Mouse (Mus musculus) gastrocnemius, postnatal 10 days (tissue): ENCODE data around the gene Ctf1. TPM values are rescaled to one million over a fixed set of nuclear protein-coding genes. Genes with fewer than 3 reads are reported as not detected.

Experiments used
- DNase-seq: peaks from one replicate; pipeline ENCODE4 v3.0.0; 2021; ENCODE audit warnings: mixed read lengths
- total RNA-seq, 2 experiments: library from RNA; stranded (reverse); gene quantifications; 2 replicates each; pipeline ENCODE4 v1.2.3; 2021

Gene Ctf1
- total RNA-seq, 2 experiments from 2014 or later = 9.1 to 12.7 TPM

DNA sequence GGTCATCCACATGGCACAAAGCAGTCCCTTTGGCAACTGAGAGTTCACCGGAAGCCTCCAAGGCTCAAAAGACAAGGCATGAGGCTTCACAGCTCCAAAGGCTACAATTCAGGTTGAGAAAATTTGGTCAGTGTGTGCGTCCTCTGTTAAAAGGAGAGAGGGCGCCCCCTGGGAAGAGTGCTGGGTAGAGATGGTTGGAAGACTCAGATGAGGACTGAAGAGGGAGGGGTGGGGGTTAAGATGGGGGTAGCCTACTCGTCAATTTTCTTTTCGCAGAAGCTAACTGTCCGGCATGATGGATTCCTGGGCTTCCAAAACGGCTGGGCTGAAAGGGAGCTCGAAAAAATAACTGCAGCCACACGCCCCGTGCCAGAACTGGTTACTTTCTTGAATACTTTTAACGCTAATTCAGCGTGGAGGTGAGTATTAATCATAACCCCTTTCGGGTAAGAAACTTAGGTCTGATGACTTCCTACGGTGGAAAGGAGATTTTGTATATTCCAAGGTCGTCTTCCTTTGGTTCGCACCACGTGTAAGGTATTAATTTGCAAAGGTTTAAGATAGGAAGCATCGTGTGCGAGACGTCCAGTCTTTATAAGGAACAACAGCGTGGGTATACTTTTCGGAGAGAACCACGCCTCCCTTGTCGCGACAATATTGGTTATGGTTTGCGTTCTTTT lies 32.0 kb downstream of the Ctf1 start, which contains the start of gene Fbxl19:
Gene Fbxl19 (plus strand): TSS at position 178 of the 680 bp plus-strand sequence.
- peak; percentile 72 for DNase-seq

GRCm38 (mm10) chr7:127745251-127745651 lies 32.7 kb downstream of the Ctf1 start:
- peak; percentile 83 for DNase-seq

GRCm38 (mm10) chr7:127745652-127746493 lies 33.3 kb downstream of the Ctf1 start:
- peak; percentile 85 for DNase-seq

DNA sequence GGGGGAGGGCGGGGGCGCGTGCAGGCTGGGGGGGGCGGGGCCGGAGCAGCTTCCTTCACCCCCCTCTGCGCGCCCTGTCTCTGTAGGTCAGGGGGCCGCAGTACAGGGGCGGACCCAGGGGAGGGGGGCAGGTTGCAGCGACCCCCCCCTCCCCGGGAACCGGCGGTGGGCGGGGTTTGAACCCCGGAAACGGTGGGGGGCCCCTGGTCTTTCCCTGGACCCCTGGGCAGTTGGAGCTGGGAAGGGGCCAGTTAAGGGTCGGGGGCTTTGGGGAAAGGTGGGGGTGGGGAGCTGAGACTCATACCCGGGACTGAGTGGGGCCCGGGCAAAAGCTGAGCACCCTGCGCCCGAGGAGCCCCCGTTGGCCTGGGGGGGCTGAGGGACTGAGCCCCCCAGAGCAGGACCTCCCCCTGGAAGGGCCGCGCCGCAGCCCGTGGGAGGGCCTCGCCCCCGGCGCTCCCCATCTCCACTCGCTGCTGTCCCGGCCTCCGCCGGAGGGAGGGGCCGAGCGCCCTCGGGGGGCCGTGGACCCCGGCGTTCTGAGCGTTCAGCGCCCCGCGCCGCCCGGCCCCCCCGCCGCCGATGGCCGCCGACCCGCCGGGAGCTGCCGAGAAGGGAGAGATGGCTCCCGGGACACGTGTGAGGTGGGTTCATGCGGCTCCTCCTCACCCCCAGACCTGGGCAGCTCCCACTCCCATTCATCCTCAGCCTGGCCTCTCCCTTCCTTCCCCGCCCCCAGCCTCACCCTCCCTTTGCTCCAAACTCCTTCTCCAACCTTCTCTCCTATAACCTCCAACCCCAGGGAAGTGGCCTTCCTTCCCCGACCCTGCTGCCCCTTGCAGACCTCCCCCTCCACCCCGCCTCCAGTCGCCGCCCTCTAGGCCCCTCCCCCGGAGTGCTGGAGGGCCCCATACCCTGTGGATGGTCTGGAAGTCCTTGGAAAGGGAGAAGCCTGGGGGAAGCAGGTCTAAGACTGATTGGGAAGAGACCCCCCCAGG lies 34.3 kb downstream of the Ctf1 start:
- peak; percentile 37 for DNase-seq

DNA sequence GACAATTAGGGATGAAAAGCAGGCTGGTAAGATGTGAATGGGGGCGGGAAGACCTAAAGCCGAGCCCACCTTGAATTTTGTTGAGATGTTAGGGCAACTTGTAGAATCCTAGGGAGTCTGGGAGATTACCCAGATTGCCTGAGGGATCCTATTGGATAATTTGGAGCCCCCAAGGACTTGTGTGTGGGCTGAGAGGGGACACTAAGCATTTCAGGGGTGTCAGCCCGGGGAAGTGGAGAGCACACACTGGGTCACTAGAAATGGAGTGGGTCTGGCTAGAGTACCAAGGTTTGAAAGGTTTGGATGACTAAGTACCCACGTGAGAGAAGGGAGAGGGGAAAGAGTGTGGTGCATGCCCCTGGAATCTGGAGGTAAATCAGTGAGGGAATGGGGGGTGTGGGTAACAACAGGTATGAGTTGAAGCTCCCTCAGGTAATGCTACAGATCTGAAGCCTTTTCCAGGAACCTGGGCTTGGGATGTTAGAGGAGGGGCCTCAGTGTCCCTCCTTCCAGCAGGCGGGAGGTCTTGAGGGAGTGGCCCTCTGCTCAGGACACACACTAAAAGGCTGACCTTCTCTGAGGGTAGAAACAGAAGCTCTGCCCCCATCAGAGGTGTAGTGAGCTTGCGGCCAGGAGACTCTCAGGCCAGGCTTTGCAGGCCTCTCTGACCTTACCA lies 35.2 kb downstream of the Ctf1 start:
- no peak for DNase-seq

- DNase-seq = no peak
These were observed 35.7 kb downstream of the Ctf1 start for GRCm38 (mm10) chr7:127748235-127748560.

GRCm38 (mm10) chr7:127750131-127751127 lies 37.9 kb downstream of the Ctf1 start:
- no peak for DNase-seq

DNA sequence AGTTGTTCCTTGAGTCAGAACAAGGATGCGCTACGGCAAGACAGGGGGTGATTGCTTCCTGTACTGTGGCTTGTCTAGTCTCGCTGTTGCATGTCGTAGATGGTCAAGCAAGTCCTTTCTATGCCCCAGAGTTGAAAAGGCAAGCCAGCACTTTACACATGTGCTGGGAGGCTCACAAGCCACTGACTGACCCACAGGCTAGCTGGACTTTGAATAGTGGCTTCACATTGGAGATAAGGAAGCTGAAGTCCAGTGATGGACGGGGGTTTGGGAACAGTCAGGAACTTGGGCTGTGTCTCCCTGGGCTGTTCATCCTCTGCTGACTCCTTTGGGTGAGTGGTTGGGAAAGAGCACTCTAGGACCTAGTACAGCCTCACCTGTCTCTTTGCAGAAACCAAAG lies 39.1 kb downstream of the Ctf1 start:
- no peak for DNase-seq

GRCm38 (mm10) chr7:127752069-127752468 lies 39.5 kb downstream of the Ctf1 start:
- DNase-seq = no peak

DNA sequence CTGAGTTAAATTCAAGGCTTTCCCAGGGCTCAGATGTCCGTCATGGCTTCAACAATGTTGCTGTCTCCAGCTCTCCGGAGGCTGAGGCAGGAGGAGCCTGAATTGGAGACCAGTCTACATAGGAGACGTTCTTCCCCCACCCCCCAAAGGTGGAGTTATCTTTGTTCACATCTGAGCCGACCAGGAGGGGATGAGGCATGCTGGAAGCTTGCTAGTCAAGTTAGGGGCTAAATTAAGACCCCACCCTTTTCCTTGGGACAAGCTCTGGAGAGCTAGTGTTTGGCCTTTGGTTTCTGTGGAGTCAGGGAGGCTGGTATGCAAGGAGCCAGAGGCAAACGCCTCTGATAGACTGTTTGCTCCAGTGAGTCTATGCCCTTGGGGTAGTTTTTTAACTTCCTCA lies 40.6 kb downstream of the Ctf1 start:
- DNase-seq = no peak

DNA sequence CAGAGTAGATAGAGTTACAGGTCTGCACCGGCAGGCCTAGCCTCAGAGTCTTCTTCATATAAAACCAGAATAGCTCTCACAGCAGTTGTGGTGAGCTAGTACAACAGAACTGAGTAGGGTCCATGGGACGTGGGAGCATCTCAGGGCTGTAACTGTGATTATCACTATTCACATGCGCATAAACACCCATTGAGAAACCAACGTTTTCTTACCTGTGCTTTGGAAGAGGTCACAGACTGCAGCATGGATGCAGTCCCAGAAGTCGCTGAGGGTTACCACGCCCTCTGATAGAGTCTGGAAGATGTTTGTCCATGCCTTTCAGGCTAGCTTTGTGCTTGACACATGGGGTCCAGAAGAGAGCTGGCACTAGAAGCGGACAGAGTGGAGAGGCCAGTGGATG lies 41.2 kb downstream of the Ctf1 start:
- no peak for DNase-seq

DNA sequence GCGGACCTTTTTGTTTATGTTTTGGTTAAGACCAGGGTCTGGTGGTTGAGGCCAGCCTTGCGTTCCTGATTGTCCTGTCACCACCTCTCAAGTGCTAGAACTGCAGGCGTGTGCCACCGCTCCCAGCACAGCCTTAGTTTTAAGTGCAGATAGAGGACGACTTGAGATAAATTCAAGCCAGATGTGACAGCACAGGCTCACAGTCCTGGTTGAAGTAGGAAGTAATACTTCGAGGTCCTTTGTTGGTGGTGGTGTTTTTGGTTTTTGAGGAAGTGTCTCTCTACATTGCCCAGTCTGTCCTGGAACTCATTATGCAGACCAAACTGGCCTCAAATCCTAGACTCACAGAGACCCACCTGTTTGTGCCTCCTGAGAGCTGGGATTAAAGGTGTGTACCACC lies 47.2 kb downstream of the Ctf1 start:
- no peak for DNase-seq

DNA sequence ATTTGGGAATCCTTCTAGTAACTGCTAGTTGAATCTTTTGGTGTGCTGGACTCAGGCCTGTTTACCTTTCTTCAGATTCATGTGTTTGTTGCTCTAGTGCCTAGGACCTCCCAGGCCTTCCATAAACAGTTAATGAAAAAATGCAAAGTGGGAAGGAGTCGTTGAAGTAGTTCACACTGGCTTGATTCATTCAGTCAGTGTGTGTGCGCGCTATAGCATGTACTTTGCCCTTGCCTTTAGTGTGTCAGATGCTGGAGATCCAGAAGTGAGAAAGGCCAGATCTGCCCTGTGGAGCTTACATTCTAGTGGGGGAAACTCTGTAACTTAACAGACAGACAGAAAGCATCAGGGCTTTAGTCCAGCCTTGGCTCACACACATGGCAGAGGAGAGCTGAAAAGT lies 47.9 kb downstream of the Ctf1 start:
- DNase-seq = no peak

- DNase-seq = peak; percentile 73
These were observed 48.5 kb downstream of the Ctf1 start for GRCm38 (mm10) chr7:127761026-127761425.

- no peak for DNase-seq
These were observed 51.1 kb downstream of the Ctf1 start for GRCm38 (mm10) chr7:127763642-127764041.

DNA sequence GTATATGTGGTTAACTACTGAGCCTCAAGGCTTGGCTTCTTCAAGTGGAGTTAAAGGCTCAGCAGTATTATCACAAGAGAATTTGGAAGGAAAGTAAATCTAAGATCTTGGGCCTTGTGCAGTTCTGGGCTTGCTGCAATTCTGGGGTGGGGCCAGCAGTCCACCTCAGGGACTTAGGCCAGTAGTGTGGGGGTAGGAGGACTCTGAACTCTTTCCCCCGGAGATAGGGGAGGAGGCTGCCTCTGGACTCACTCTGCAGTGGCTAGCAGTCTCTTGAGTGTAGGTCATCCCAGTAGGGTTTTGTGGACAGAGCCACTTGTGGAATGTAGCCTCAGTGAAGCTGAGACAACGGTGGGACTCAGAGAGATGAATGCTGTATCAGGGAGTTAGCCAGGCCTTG lies 53.2 kb downstream of the Ctf1 start:
- DNase-seq = no peak

GRCm38 (mm10) chr7:127766851-127767609 lies 54.5 kb downstream of the Ctf1 start:
- DNase-seq = no peak
